Mouse (Mus musculus): Measurements from ENCODE around the gene Wasl.

Gene Wasl

GRCm38 (mm10) chr6:24645346-24646053 lies 19.3 kb downstream of the Wasl start:
- no peak for DNase-seq (ENCODE audit: low read depth, low spot score)

- no peak for DNase-seq (ENCODE audit: low read depth, low spot score)
Measured at GRCm38 (mm10) chr6:24642960-24643359, 21.8 kb downstream of the Wasl start.

- DNase-seq (ENCODE audit: low read depth, low spot score): no peak
Measured at GRCm38 (mm10) chr6:24642161-24642560, 22.6 kb downstream of the Wasl start.

- no peak for DNase-seq (ENCODE audit: low read depth, low spot score)
Measured at GRCm38 (mm10) chr6:24641286-24641685, 23.5 kb downstream of the Wasl start.

GRCm38 (mm10) chr6:24635814-24636213 lies 29.0 kb downstream of the Wasl start:
- no peak for DNase-seq (ENCODE audit: low read depth, low spot score)

GRCm38 (mm10) chr6:24634065-24634464 lies 30.7 kb downstream of the Wasl start:
- no peak for DNase-seq (ENCODE audit: low read depth, low spot score)

- no peak for DNase-seq (ENCODE audit: low read depth, low spot score)
Measured at GRCm38 (mm10) chr6:24632061-24632460, 32.7 kb downstream of the Wasl start.

GRCm38 (mm10) chr6:24628499-24628898 lies 36.3 kb downstream of the Wasl start:
- DNase-seq (ENCODE audit: low read depth, low spot score): no peak

GRCm38 (mm10) chr6:24627586-24628030 lies 37.2 kb downstream of the Wasl start:
- DNase-seq (ENCODE audit: low read depth, low spot score): peak; percentile 75

GRCm38 (mm10) chr6:24622098-24622497 lies 42.7 kb downstream of the Wasl start:
- no peak for DNase-seq (ENCODE audit: low read depth, low spot score)

- DNase-seq (ENCODE audit: low read depth, low spot score): no peak
Measured at GRCm38 (mm10) chr6:24620936-24621335, 43.9 kb downstream of the Wasl start.

- DNase-seq (ENCODE audit: low read depth, low spot score): no peak
Measured at GRCm38 (mm10) chr6:24619285-24620045, 45.3 kb downstream of the Wasl start.

- no peak for DNase-seq (ENCODE audit: low read depth, low spot score)
Measured at GRCm38 (mm10) chr6:24616746-24617145, 48.1 kb downstream of the Wasl start.

- no peak for DNase-seq (ENCODE audit: low read depth, low spot score)
Measured at GRCm38 (mm10) chr6:24613918-24614317, 50.9 kb downstream of the Wasl start.

- no peak for DNase-seq (ENCODE audit: low read depth, low spot score)
Measured at GRCm38 (mm10) chr6:24613346-24613745, 51.5 kb downstream of the Wasl start.

- no peak for DNase-seq (ENCODE audit: low read depth, low spot score)
Measured at GRCm38 (mm10) chr6:24612074-24612755, 52.6 kb downstream of the Wasl start.

GRCm38 (mm10) chr6:24610358-24610757 lies 54.5 kb downstream of the Wasl start:
- DNase-seq (ENCODE audit: low read depth, low spot score): no peak

- DNase-seq (ENCODE audit: low read depth, low spot score): no peak
Measured at GRCm38 (mm10) chr6:24609531-24609930, 55.3 kb downstream of the Wasl start.

- no peak for DNase-seq (ENCODE audit: low read depth, low spot score)
Measured at GRCm38 (mm10) chr6:24608682-24609081, 56.1 kb downstream of the Wasl start.

- no peak for DNase-seq (ENCODE audit: low read depth, low spot score)
Measured at GRCm38 (mm10) chr6:24608129-24608528, 56.7 kb downstream of the Wasl start.

- DNase-seq (ENCODE audit: low read depth, low spot score): no peak
Measured at GRCm38 (mm10) chr6:24607531-24607930, 57.3 kb downstream of the Wasl start.

GRCm38 (mm10) chr6:24606512-24606911 lies 58.3 kb downstream of the Wasl start:
- DNase-seq (ENCODE audit: low read depth, low spot score): no peak
